Mouse (Mus musculus): Measurements from ENCODE around the gene Syt5. TPM values are rescaled to one million over a fixed set of nuclear protein-coding genes. Genes with fewer than 3 reads are reported as not detected.

Syt5 gene
- polyA plus RNA-seq, 2 experiments from 2014 or later = not detected

GRCm38 (mm10) chr7:4499034-4499433 lies 48.3 kb downstream of the Syt5 start:
- ATAC-seq = no peak

GRCm38 (mm10) chr7:4498251-4498650 lies 49.1 kb downstream of the Syt5 start:
- ATAC-seq = no peak

GRCm38 (mm10) chr7:4497271-4497903 lies 50.0 kb downstream of the Syt5 start:
- no peak for ATAC-seq

GRCm38 (mm10) chr7:4496468-4496867 lies 50.9 kb downstream of the Syt5 start:
- no peak for ATAC-seq

GRCm38 (mm10) chr7:4493991-4494390 lies 53.4 kb downstream of the Syt5 start:
- no peak for ATAC-seq

- ATAC-seq = peak; percentile 97
Observed at GRCm38 (mm10) chr7:4492284-4493224, 54.8 kb downstream of the Syt5 start.

GRCm38 (mm10) chr7:4491308-4491707 lies 56.0 kb downstream of the Syt5 start:
- no peak for ATAC-seq

Other genes starting within 250 kb of the Syt5 start
- gene Ncr1, start 209.8 kb downstream of the Syt5 start, polyA plus RNA-seq (2017; shearing (Covaris generic)) = not detected
- gene Gp6, start 149.8 kb downstream of the Syt5 start, polyA plus RNA-seq (2017; shearing (Covaris generic)) = not detected
- gene Rdh13, start 101.9 kb downstream of the Syt5 start, polyA plus RNA-seq (2017; shearing (Covaris generic)) = 10 to 100 TPM; 13.6 to 16.8 TPM
- 10 to 100 TPM in 1 of 2 experiments, 1 to 10 TPM in 1; 4.8 to 14.3 TPM for gene Eps8l1, start 86.9 kb downstream of the Syt5 start, polyA plus RNA-seq (2017; shearing (Covaris generic))
- gene Ppp1r12c, start 45.9 kb downstream of the Syt5 start, polyA plus RNA-seq (2017; shearing (Covaris generic)) = 10 to 100 TPM; 21.6 to 26.6 TPM
- 10 to 100 TPM in 1 of 2 experiments, 1 to 10 TPM in 1; 4.9 to 10.4 TPM for gene Tnnt1, start 31.2 kb downstream of the Syt5 start, polyA plus RNA-seq (2017; shearing (Covaris generic))
- 1 to 10 TPM; 1.7 to 3.6 TPM for gene Tnni3, start 23.3 kb downstream of the Syt5 start, polyA plus RNA-seq (2017; shearing (Covaris generic))
- 1 to 10 TPM in 1 of 2 experiments, under 1 TPM in 1; 0.93 to 1.6 TPM for gene Dnaaf3, start 15.1 kb downstream of the Syt5 start, polyA plus RNA-seq (2017; shearing (Covaris generic))
- not detected for gene Ptprh, start 56.5 kb upstream of the Syt5 start, polyA plus RNA-seq (2017; shearing (Covaris generic))
- gene Tmem86b, start 83.9 kb upstream of the Syt5 start, polyA plus RNA-seq (2017; shearing (Covaris generic)) = 1 to 10 TPM; 3.0 to 4.1 TPM
- 10 to 100 TPM; 10.6 to 11.1 TPM for gene Ppp6r1, start 111.5 kb upstream of the Syt5 start, polyA plus RNA-seq (2017; shearing (Covaris generic))
- gene Hspbp1, start 137.5 kb upstream of the Syt5 start, polyA plus RNA-seq (2017; shearing (Covaris generic)) = 10 to 100 TPM; 38.9 to 60.9 TPM
- gene Brsk1, start 143.1 kb upstream of the Syt5 start, polyA plus RNA-seq (2017; shearing (Covaris generic)) = not detected
- gene Tmem150b, start 177.7 kb upstream of the Syt5 start, polyA plus RNA-seq (2017; shearing (Covaris generic)) = not detected
- gene Kmt5c, start 192.6 kb upstream of the Syt5 start, polyA plus RNA-seq (2017; shearing (Covaris generic)) = 10 to 100 TPM; 19.7 to 28.9 TPM
- 1 to 10 TPM; 2.1 to 4.5 TPM for gene Cox6b2, start 205.6 kb upstream of the Syt5 start, polyA plus RNA-seq (2017; shearing (Covaris generic))
- not detected for gene Fam71e2, start 223.8 kb upstream of the Syt5 start, polyA plus RNA-seq (2017; shearing (Covaris generic))
- gene Il11, start 235.3 kb upstream of the Syt5 start, polyA plus RNA-seq (2017; shearing (Covaris generic)) = not detected
- gene Tmem190, start 235.4 kb upstream of the Syt5 start, polyA plus RNA-seq (2017; shearing (Covaris generic)) = not detected
- gene Tmem238, start 242.1 kb upstream of the Syt5 start, polyA plus RNA-seq (2017; shearing (Covaris generic)) = 1 to 10 TPM in 1 of 2 experiments, not detected in 1; 1.2 TPM
- gene Rpl28, start 245.3 kb upstream of the Syt5 start, polyA plus RNA-seq (2017; shearing (Covaris generic)) = 100 to 1,000 TPM; 460 to 740 TPM